ENCODE assay signal across 15 mouse cellular contexts in genomic region chr2:71336631-71337030, GRCm38 (mm10).
"Had no signal": no experiment of that assay in that cellular context is flagged by ENCODE, and none has a peak within 500 bp of the region (broad histone marks: within the 10 kb centered on the region; RNA-seq: fewer than 3 reads in every experiment).

No protein-coding gene starts in this region.

- H3K4me1 ChIP-seq: limb, embryonic 10.5 days; limb, embryonic 13.5 days; lung, embryonic 15.5 days; midbrain, embryonic 10.5 days; midbrain, embryonic 13.5 days had no signal

- H3K9me3 ChIP-seq: limb, embryonic 10.5 days; limb, embryonic 13.5 days; liver, embryonic 12.5 days; lung, embryonic 15.5 days; midbrain, embryonic 10.5 days; midbrain, embryonic 13.5 days had no signal

- H3K9ac ChIP-seq: limb, embryonic 13.5 days; liver, embryonic 12.5 days; lung, embryonic 15.5 days; midbrain, embryonic 13.5 days had no signal

- H3K36me3 ChIP-seq: lung, embryonic 15.5 days had no signal

- H3K4me2 ChIP-seq: limb, embryonic 13.5 days; liver, embryonic 12.5 days; lung, embryonic 15.5 days; midbrain, embryonic 13.5 days had no signal

- H3K27me3 ChIP-seq: limb, embryonic 13.5 days; liver, embryonic 12.5 days; lung, embryonic 15.5 days; midbrain, embryonic 13.5 days had no signal

- ATAC-seq: liver, embryonic 12.5 days; midbrain, embryonic 13.5 days; midbrain, embryonic 16.5 days had no signal

- H3K4me3 ChIP-seq: limb, embryonic 10.5 days; limb, embryonic 13.5 days; liver, embryonic 12.5 days; lung, embryonic 15.5 days; midbrain, embryonic 10.5 days; midbrain, embryonic 13.5 days had no signal

- H3K27ac ChIP-seq: limb, embryonic 10.5 days; limb, embryonic 13.5 days; liver, embryonic 12.5 days; lung, embryonic 15.5 days; midbrain, embryonic 10.5 days; midbrain, embryonic 13.5 days had no signal

- DNase-seq: kidney, adult 18-20 months; kidney, adult 9 months; kidney, postnatal 4 days; liver; lung, postnatal 10 days; lung, postnatal 36 days; thymus, adult 18-20 months; thymus, postnatal 4 days had no signal
